Mouse (Mus musculus) bone marrow macrophage, adult 2 months (primary cell): ENCODE measurements around the gene Car4.

Experiments
- CTCF ChIP-seq: IDR thresholded peaks from 2 replicates; pipeline ENCODE4 v1.5.1; 2012; ENCODE audit warnings: low read depth, mild to moderate bottlenecking, low read length, moderate library complexity
- POLR2A ChIP-seq: IDR thresholded peaks from 2 replicates; pipeline ENCODE4 v1.6.1; 2012; ENCODE audit warnings: mild to moderate bottlenecking, low read depth, low read length, borderline replicate concordance

DNA sequence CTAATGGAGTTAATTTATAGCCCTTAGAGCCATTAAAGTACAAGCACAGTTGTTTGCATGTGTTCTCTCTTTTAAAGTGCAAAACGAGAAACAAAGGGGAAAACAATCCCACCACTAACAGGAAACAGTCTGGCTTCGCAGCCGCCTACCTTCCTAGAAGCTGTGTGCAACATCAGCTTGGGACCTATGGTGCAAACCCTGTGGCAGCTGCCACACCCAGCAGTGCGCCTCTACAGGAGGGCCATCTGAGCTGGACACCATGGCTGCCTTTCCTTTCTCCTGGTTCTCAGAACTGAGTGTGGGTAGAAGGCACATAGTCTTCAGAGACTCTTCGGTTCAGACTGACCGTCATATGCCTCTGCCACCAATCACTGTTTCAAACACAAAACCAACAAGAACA, 27.8 kb downstream of the Car4 start:
- TF ChIP-seq CTCF (no peak), POLR2A (no peak)
